Mouse (Mus musculus) monocyte, adult 59 days (primary cell): Measurements from ENCODE around the gene 3830403N18Rik. TPM values are rescaled to one million over a fixed set of nuclear protein-coding genes. Genes with fewer than 3 reads are reported as not detected.

Source experiments
- total RNA-seq, 2 experiments: library from RNA; stranded (reverse); gene quantifications; one replicate each; pipeline ENCODE4 v1.2.4; 2023

The 3830403N18Rik gene
- 1 to 10 TPM in 1 of 2 experiments, under 1 TPM in 1; 0.58 to 2.2 TPM for total RNA-seq

DNA sequence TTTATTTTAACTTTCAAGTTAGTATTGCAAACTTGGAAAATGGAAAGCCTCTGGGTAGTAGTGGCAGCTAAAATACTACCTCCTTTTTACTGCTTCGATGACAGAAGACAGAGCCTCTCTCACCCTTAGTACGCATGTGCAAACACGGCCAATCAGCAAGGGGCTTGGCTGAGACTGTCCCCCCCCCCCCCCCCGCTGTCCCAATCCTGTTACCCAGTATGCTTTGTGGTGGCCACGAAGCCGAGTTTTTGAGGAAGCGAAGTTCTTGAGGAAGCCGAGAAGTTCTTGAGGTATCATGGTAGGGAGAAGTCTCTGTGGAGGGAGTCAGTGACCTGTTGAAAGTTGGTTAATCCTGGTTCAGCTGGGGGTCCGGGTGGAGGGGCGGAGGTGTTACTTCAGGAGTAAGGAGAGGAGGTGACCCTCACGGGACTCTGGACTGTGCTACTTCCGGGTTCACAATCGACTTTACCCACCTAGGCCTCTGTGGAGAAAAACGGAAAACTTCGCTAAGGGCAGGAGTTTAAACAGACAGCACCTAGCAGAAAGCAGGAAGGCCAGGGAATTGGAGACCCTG is at the start of gene 3830403N18Rik:
Gene 3830403N18Rik (plus strand): TSS at position 237 of the 574 bp plus-strand sequence.

Other genes starting within 250 kb of the 3830403N18Rik start
- gene Gm773, start 76.3 kb downstream of the 3830403N18Rik start, total RNA-seq = not detected
- gene Zfp449, start 209.8 kb downstream of the 3830403N18Rik start, total RNA-seq = under 1 TPM; 0.21 to 0.29 TPM
- gene Smim10l2a, start 238.0 kb downstream of the 3830403N18Rik start, total RNA-seq = not detected